Mouse (Mus musculus) leukemia stem cell, adult 10-12 weeks (primary cell): ENCODE measurements around the gene Abcf2. TPM values are rescaled to one million over a fixed set of nuclear protein-coding genes. Genes with fewer than 3 reads are reported as not detected.

Experiments
- polyA plus RNA-seq: library from polyadenylated mRNA; stranded (reverse); fragments of >175 nt; gene quantifications from 2 replicates; pipeline ENCODE4 v1.2.3, GENCODE M21; 2012; ENCODE audit warnings: low replicate concordance

Abcf2 gene
- polyA plus RNA-seq = 53.5 and 152 TPM in 2 replicates

DNA sequence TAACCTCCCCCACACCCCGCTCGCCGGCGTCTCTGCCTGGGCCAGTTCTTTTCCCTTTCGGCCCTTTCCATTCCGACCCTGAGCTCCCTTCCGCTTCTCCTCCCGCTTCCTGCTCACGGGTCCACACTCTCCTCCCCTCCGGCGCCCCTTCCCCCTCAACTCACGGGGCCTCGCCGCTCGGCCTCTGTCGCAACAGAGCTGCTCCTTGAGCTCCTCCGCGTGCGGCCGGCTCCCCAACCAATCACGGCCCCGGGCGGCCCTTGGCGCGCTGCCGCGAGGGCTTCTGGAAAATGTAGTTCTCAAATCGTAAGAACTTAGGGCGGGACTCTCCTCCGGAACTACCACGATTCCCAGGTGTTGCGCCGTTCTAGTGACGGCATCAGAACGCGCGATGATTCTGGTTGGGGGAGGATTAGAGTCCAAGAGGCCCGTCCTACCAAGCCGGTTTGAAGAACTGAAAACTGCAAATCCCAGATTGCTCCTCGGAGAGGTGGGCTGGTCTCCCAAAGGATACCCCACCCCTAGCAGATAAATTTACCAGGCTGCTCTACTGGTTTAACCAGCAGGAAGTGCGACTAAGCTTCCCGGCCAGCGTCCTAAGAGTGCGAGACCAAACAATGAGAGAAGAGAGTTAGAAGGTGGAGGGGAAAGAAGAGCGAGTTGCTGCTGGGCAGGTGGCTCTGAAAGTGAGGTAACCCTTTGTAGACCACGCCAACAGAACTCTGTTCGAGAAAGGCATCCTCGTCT is at the start of gene Abcf2:
TSS of gene Abcf2 (minus strand) at position 285 of the 747 bp plus-strand sequence.

GRCm38 (mm10) chr5:24623986-24624821 is 46.9 kb upstream of the Abcf2 start, which contains the start of gene Smarcd3:
Gene Smarcd3 (minus strand): TSS chr5:24624411.

DNA sequence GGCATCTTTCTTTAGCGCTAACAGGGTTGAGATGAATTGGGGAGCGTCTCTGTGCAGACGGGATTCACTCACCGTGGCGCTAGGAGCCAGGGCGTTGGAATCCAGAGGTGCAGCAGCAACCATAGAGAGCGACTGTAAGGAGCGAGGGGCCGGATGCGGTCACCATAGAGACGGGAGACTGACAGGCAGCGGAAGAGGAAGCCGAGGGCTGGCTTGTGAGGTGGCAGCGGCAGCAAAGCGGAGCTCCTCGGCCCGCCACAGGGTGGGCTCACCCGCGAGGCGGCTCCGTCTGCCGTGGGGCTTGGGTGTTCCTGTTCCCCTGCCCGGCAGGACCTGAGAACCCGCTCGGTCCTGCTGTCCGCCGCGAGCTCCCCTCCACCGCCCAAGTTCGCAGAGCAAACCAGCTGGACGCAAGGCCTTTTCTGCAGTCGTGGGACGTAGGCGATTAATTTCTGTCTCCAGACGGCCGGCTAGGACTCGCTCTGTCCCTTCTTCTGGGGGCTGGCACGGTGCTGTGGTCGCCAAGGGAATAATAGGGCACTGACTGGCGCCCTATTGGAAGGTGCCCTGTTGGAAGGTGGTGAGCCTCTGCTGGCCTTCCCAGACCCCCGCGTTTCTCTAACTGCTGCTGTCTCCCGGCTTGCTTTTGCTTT is 9.4 kb upstream of the Abcf2 start, which contains the start of gene Chpf2:
TSS of gene Chpf2 (plus strand) at position 195 of the 653 bp plus-strand sequence.

DNA sequence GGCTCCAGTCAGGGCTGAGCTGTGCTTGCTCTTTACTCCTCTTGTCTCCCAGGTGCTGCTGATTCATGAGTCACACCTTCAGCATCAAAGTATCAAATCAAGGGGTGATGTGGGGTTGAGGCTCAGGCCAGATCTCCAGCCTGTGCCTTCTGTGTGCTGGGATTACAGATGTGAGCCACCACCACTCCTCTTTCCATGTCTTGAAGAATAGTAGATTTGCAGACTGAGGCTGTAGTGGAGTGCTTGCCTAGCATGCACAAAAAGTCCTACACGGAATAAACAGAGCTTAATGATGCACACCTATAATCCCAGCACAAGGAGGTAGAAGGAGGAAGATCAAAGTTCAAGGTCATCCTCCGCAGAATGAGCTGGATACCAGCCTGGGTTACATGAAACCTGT is 20.6 kb downstream of the Abcf2 start, which contains the start of gene 4931409K22Rik:
TSS of gene 4931409K22Rik (minus strand) at position 101 of the 400 bp plus-strand sequence.

DNA sequence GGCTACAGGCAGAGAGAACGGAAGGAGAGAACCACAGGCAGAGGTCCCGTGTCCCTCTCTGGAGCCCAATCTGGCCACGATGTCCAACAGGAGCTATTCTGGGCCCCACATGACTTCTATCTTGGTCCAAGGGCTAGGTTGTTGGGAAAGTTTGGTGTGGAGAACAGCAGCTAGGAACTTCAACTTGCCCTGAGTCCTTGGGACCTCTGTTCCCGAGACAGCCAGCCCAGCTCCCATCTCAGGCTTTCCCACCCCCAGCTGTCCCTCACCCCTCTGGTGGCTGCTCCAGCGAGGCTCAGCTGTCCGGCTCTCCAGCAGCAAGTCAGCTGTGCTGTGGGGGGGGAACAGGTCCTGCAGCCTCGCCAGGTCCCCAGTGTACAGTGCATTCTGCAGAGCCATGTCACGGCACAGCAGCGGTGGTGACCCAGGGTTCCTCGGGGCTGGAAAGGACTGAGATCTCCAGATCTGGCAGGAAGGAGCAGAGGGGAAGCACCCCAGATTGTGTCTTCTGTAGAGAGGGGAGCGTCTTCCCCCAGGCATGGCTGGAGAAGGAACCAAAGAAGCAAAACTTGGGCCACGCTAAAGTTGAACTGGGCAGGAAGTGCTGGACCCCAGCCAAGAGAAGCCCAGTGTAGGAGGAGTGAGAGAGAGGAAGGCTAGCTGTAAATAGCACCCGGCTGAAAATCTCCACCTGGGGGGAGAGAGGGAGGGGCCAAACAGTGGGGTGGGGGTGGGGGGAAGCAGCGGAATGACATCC is 36.7 kb downstream of the Abcf2 start, which contains the start of gene Asb10:
TSS of gene Asb10 (minus strand) at position 592 of the 757 bp plus-strand sequence.

GRCm38 (mm10) chr5:24526889-24527230 is 50.4 kb downstream of the Abcf2 start, which contains the start of gene Gbx1:
Gene Gbx1 (minus strand): TSS chr5:24527202.

Other genes with a start within 250 kb of the Abcf2 start
- gene Kcnh2, start 225.9 kb downstream of the Abcf2 start, polyA plus RNA-seq = 0.57 and 1.2 TPM in 2 replicates
- 2.9 and 4.1 TPM in 2 replicates for gene Nos3, start 212.7 kb downstream of the Abcf2 start, polyA plus RNA-seq
- 2.9 and 4.9 TPM in 2 replicates for gene Atg9b, start 185.3 kb downstream of the Abcf2 start, polyA plus RNA-seq
- gene Abcb8, start 183.8 kb downstream of the Abcf2 start, polyA plus RNA-seq = 26.8 and 82.6 TPM in 2 replicates
- not detected in 2 replicates for gene Asic3, start 164.1 kb downstream of the Abcf2 start, polyA plus RNA-seq
- 13.9 and 16.8 TPM in 2 replicates for gene Cdk5, start 153.9 kb downstream of the Abcf2 start, polyA plus RNA-seq
- 34.2 and 35.8 TPM in 2 replicates for gene Slc4a2, start 153.6 kb downstream of the Abcf2 start, polyA plus RNA-seq
- gene Fastk, start 132.2 kb downstream of the Abcf2 start, polyA plus RNA-seq = 240 and 410 TPM in 2 replicates
- gene Tmub1, start 129.6 kb downstream of the Abcf2 start, polyA plus RNA-seq = 28.8 and 48.7 TPM in 2 replicates
- 245 and 322 TPM in 2 replicates for gene Agap3, start 125.3 kb downstream of the Abcf2 start, polyA plus RNA-seq
- not detected in 2 replicates for gene Gbx1, start 50.3 kb downstream of the Abcf2 start, polyA plus RNA-seq
- gene Asb10, start 36.5 kb downstream of the Abcf2 start, polyA plus RNA-seq = not detected in 2 replicates
- gene 4931409K22Rik, start 20.7 kb downstream of the Abcf2 start, polyA plus RNA-seq = not detected in 2 replicates
- 95.3 and 106 TPM in 2 replicates for gene Chpf2, start 9.3 kb upstream of the Abcf2 start, polyA plus RNA-seq
- 0.10 and 0.56 TPM in 2 replicates for gene Smarcd3, start 46.9 kb upstream of the Abcf2 start, polyA plus RNA-seq
- 12.0 and 32.4 TPM in 2 replicates for gene Nub1, start 108.1 kb upstream of the Abcf2 start, polyA plus RNA-seq
- 0.15 and 0.64 TPM in 2 replicates for gene Wdr86, start 153.3 kb upstream of the Abcf2 start, polyA plus RNA-seq
- gene Crygn, start 180.5 kb upstream of the Abcf2 start, polyA plus RNA-seq = not detected in 2 replicates